Mouse (Mus musculus): ENCODE measurements around the gene Ppp1r9a.
"Not testable (repeated sequence)": the region's sequence is repeated elsewhere in the genome, so short reads cannot be mapped to it uniquely, and the experiment has no call there.

Gene Ppp1r9a

DNA sequence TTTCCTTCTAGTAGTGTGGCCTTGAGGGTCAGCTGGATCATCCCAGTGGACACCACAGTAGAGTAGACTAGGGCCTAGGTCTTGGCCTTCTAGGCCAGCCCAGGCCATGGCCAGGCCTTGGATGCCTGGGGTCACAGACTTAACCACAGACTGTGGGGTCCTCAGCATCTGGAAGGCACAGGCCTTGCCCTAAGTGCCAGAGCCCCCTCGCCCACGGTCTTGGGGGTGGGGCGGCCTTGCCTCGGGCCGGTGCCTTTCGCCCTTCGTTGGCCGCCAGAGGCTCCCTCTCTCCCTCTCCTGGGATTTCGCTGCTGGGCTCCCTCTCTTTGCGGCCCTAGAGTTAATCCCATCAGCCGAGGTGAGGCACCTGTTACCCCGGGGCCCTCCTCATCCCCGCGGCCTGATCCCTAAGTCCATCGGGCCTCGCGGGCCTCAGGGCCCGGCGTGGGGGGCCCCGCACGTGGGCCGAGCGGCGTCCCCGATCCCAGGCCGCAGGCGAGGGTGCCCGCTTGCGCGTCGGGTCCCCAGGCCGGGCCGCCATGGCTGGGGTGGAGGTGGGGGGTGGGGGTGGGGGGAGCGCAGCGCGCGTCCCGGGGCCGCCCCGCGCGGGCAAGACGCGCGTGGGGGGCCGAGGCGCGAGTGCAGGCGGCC, at the start of gene Ppp1r9a:
TSS of gene Ppp1r9a (plus strand) at position 244 of the 651 bp plus-strand sequence.
- DNase-seq (ENCODE audit: low read depth in 2 of 2, low spot score in 2 of 2): no peak

- DNase-seq (ENCODE audit: low read depth in 2 of 2, low spot score in 2 of 2): no peak
Observed at GRCm38 (mm10) chr6:4855236-4855635, 47.5 kb upstream of the Ppp1r9a start.

- DNase-seq (ENCODE audit: low read depth in 2 of 2, low spot score in 2 of 2): no peak
Observed at GRCm38 (mm10) chr6:4856919-4857318, 45.8 kb upstream of the Ppp1r9a start.

- DNase-seq (ENCODE audit: low read depth in 2 of 2, low spot score in 2 of 2): no peak
Observed at GRCm38 (mm10) chr6:4884316-4884715, 18.4 kb upstream of the Ppp1r9a start.

GRCm38 (mm10) chr6:4889544-4889943, 13.2 kb upstream of the Ppp1r9a start:
- DNase-seq (ENCODE audit: low read depth in 2 of 2, low spot score in 2 of 2): no peak

- no peak for DNase-seq (ENCODE audit: low read depth in 2 of 2, low spot score in 2 of 2)
Observed at GRCm38 (mm10) chr6:4892417-4892816, 10.3 kb upstream of the Ppp1r9a start.

GRCm38 (mm10) chr6:4893312-4893711, 9.4 kb upstream of the Ppp1r9a start:
- not testable (repeated sequence) for DNase-seq (ENCODE audit: low read depth in 2 of 2, low spot score in 2 of 2)

DNA sequence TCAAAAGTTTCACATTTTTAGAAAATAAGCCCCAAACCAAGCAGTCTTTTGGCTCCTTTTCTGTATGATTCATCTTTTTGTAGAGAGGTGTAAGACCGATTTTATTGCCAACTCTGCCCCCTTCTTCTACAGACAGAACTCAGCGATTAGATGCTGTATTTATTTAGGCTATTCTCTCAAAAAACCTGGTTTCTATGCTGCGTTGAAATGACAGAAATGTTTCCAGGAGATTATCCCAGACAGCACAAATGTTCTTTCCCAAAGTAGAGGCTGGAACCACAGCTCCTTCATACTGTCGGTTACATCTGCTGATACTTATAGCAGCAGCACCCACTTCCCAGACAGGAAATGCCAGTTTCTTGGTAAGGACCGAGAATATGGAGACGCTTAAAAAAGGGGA, 2.8 kb upstream of the Ppp1r9a start:
- no peak for DNase-seq (ENCODE audit: low read depth in 2 of 2, low spot score in 2 of 2)

- no peak for DNase-seq (ENCODE audit: low read depth in 2 of 2, low spot score in 2 of 2)
Observed at GRCm38 (mm10) chr6:4903325-4904054, 773 bp downstream of the Ppp1r9a start.

DNA sequence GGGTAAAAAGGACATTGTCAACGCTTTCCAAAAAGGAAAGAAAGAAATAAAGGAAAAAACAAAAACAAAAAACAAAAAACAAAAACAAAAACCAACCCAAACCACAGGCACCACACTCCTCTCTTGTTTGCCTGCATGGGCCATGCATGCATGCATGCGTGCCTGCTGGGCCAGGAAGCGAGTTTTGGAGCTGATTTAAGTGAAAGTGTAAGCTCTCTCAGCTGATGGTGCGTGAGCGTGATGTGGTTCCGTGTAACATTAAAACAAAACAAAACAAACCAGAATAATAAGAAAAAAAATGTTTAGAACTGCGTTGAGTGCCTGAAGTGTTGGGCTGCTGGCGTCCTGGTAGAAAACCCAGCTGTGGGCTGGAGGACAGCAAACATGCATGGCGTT, 1.3 kb downstream of the Ppp1r9a start:
- DNase-seq (ENCODE audit: low read depth in 2 of 2, low spot score in 2 of 2): no peak

GRCm38 (mm10) chr6:4910042-4910634, 7.4 kb downstream of the Ppp1r9a start:
- DNase-seq (ENCODE audit: low read depth in 2 of 2, low spot score in 2 of 2): no peak

GRCm38 (mm10) chr6:4918470-4918869, 15.8 kb downstream of the Ppp1r9a start:
- no peak for DNase-seq (ENCODE audit: low read depth in 2 of 2, low spot score in 2 of 2)

DNA sequence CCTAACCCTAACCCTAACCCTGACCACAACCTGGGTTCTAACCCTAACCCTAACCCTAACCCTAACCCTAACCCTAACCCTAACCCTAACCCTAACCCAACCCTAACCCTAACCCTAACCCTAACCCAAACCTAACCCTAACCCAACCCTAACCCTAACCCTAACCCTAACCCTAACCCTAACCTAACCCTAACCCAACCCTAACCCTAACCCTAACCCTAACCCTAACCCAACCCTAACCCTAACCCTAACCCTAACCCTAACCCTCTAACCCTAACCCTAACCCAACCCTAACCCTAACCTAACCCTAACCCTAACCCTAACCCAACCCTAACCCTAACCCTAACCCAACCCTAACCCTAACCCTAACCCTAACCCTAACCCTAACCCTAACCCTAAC, 21.1 kb downstream of the Ppp1r9a start:
- not testable (repeated sequence) for DNase-seq (ENCODE audit: low read depth in 2 of 2, low spot score in 2 of 2)

DNA sequence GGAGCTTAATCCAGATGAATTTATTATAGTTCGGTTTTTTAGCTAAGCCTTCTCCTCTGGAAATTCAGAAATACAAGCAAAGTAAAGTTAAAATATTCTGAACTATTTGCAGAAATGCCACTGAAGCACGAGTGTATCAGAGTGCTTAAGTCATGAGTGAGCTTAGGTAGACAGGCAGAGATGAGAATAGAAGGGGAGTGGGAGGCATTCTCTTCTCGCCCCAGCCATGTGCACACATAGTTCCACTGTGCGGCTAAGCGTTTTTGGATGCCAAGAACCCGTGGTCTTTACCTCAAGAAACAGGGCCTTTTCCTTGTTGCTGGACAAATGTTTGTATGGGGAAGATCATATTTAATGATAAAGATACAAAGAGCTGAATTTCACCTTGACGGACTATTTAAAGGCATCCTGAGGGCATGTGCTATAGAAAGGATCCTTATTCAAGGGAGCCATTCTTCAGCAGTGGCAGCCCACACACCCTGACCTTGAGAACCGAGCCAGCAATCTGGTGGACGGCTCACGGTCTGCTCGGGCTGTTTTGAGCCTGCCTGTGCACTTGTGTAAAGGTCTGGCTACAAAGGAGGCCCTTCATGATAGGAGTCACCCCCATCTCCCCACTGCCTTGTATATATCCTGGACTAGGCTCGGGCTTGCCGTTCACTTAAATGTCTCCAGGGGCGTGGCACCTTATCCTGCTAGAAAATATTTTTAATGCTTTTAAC, 23.4 kb downstream of the Ppp1r9a start:
- no peak for DNase-seq (ENCODE audit: low read depth in 2 of 2, low spot score in 2 of 2)

- no peak for DNase-seq (ENCODE audit: low read depth in 2 of 2, low spot score in 2 of 2)
Observed at GRCm38 (mm10) chr6:4930321-4930720, 27.6 kb downstream of the Ppp1r9a start.

DNA sequence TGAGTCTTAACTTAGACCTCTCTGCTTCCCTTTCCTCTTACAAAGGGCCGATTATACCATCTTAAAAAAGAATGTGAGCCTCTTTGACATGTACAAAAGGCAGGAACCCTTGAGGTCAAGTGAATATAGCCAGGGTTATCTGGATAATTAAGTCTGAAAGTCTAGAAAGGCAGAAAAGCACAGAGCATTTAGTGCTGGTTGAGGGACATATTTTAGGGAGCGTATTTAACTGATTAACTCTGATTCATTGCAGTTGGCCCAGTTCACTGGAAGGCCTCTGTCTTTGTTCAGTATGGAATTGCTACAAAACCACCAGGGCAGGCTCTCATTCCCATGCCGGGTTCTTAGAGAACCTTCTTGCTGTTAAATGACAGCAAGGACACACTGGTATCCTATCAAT, 36.2 kb downstream of the Ppp1r9a start:
- DNase-seq (ENCODE audit: low read depth in 2 of 2, low spot score in 2 of 2): no peak

GRCm38 (mm10) chr6:4940086-4940485, 37.4 kb downstream of the Ppp1r9a start:
- no peak for DNase-seq (ENCODE audit: low read depth in 2 of 2, low spot score in 2 of 2)

- no peak for DNase-seq (ENCODE audit: low read depth in 2 of 2, low spot score in 2 of 2)
Observed at GRCm38 (mm10) chr6:4940639-4941038, 37.9 kb downstream of the Ppp1r9a start.

DNA sequence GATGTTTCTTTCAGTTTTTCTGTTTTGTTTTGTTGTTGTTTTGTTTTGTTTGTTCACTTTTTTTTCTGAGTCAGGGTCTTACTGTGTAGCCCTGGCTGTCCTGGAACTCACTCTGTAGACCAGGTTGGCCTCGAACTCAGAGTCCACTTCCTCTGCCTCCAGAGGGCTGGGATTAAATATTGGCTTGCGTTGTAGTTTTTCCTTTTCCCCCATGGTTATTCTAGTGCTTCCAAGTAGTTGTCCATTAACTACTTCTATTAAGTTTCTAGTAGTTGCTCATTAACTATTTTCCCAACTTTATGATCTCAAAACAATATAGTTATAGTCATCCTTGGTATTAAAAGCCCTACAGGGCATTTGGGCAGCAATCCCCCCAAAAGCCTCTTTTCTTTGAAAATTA, 41.1 kb downstream of the Ppp1r9a start:
- no peak for DNase-seq (ENCODE audit: low read depth in 2 of 2, low spot score in 2 of 2)

DNA sequence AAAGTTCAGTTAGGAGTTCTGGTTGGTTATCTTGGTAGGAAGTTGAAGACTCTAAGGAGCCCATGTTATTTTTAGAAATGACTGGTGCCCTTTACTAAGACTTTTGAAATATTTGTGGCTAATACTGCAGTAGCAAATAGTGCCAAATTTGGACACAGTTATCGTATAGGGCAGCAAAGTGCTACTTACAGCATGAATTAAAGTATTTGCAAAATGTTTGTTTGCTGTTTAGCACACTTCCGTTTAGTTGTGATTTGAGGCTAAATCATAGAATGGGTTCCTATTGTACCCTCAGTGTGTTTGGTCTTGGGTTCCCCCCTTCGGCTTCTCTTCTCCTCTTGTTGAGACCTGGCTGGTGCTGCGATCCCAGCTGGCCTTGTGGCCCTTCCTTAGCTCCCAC, 45.3 kb downstream of the Ppp1r9a start:
- DNase-seq (ENCODE audit: low read depth in 2 of 2, low spot score in 2 of 2): no peak

GRCm38 (mm10) chr6:4949701-4950100, 47.0 kb downstream of the Ppp1r9a start:
- DNase-seq (ENCODE audit: low read depth in 2 of 2, low spot score in 2 of 2): no peak

All from CD8-positive naive resting alpha-beta T cell, adult 2 months (primary cell).